Mouse (Mus musculus): ENCODE measurements at regions not wholly inside any gene's neighbourhood (a gene's known extent, or its start where the extent isn't known, plus 50 kb on each side); places are given as distances from the start of the nearest gene placed in this dataset.

GRCm38 (mm10) chr11:39923977-39924527, 771.0 kb downstream of the Mat2b start:
- no peak for TF ChIP-seq POLR2A (IDR thresholded peaks at IDR 0.05; ENCODE audit: extremely low read depth, insufficient read depth, low read length)
- TF ChIP-seq CTCF (IDR thresholded peaks at IDR 0.05; ENCODE audit: low read depth, low read length) = no peak
